Mouse (Mus musculus): ENCODE results near the gene Tom1l2.
A peak's percentile ranks its signal among the peaks of the same experiment; 100 is the strongest.

Gene Tom1l2

GRCm38 (mm10) chr11:60209217-60209932 is 143.3 kb downstream of the Tom1l2 start:
- DNase-seq (ENCODE audit: extremely low read depth, insufficient read length, low spot score), result peak; percentile 73

- no peak for DNase-seq (ENCODE audit: extremely low read depth, insufficient read length, low spot score)
These were observed 144.0 kb downstream of the Tom1l2 start for GRCm38 (mm10) chr11:60208712-60209111.

- no peak for DNase-seq (ENCODE audit: extremely low read depth, insufficient read length, low spot score)
These were observed 144.5 kb downstream of the Tom1l2 start for GRCm38 (mm10) chr11:60208201-60208600.

- no peak for DNase-seq (ENCODE audit: extremely low read depth, insufficient read length, low spot score)
These were observed 146.5 kb downstream of the Tom1l2 start for GRCm38 (mm10) chr11:60206207-60206606.

- no peak for DNase-seq (ENCODE audit: extremely low read depth, insufficient read length, low spot score)
These were observed 147.7 kb downstream of the Tom1l2 start for GRCm38 (mm10) chr11:60205026-60205425.

- DNase-seq (ENCODE audit: extremely low read depth, insufficient read length, low spot score), result no peak
These were observed 149.7 kb downstream of the Tom1l2 start for GRCm38 (mm10) chr11:60202710-60203638.

GRCm38 (mm10) chr11:60200384-60200783 is 152.3 kb downstream of the Tom1l2 start:
- DNase-seq (ENCODE audit: extremely low read depth, insufficient read length, low spot score), result no peak

GRCm38 (mm10) chr11:60199702-60200184 is 153.0 kb downstream of the Tom1l2 start:
- DNase-seq (ENCODE audit: extremely low read depth, insufficient read length, low spot score), result peak; percentile 75

- no peak for DNase-seq (ENCODE audit: extremely low read depth, insufficient read length, low spot score)
These were observed 154.1 kb downstream of the Tom1l2 start for GRCm38 (mm10) chr11:60198651-60199050.

GRCm38 (mm10) chr11:60197998-60198619 is 154.6 kb downstream of the Tom1l2 start:
- DNase-seq (ENCODE audit: extremely low read depth, insufficient read length, low spot score), result no peak

GRCm38 (mm10) chr11:60196344-60196743 is 156.4 kb downstream of the Tom1l2 start:
- DNase-seq (ENCODE audit: extremely low read depth, insufficient read length, low spot score), result no peak

- no peak for DNase-seq (ENCODE audit: extremely low read depth, insufficient read length, low spot score)
These were observed 157.6 kb downstream of the Tom1l2 start for GRCm38 (mm10) chr11:60195108-60195507.

- DNase-seq (ENCODE audit: extremely low read depth, insufficient read length, low spot score), result no peak
These were observed 159.1 kb downstream of the Tom1l2 start for GRCm38 (mm10) chr11:60193556-60193955.

GRCm38 (mm10) chr11:60192534-60192933 is 160.2 kb downstream of the Tom1l2 start:
- DNase-seq (ENCODE audit: extremely low read depth, insufficient read length, low spot score), result no peak

- DNase-seq (ENCODE audit: extremely low read depth, insufficient read length, low spot score), result no peak
These were observed 162.6 kb downstream of the Tom1l2 start for GRCm38 (mm10) chr11:60190055-60190641.

GRCm38 (mm10) chr11:60189501-60190040 is 163.1 kb downstream of the Tom1l2 start:
- no peak for DNase-seq (ENCODE audit: extremely low read depth, insufficient read length, low spot score)

- no peak for DNase-seq (ENCODE audit: extremely low read depth, insufficient read length, low spot score)
These were observed 164.3 kb downstream of the Tom1l2 start for GRCm38 (mm10) chr11:60188275-60188853.

GRCm38 (mm10) chr11:60187070-60187469 is 165.6 kb downstream of the Tom1l2 start:
- no peak for DNase-seq (ENCODE audit: extremely low read depth, insufficient read length, low spot score)

- DNase-seq (ENCODE audit: extremely low read depth, insufficient read length, low spot score), result no peak
These were observed 167.1 kb downstream of the Tom1l2 start for GRCm38 (mm10) chr11:60185396-60186231.
